ENCODE assay signal across 15 mouse cellular contexts in the genomic region with DNA sequence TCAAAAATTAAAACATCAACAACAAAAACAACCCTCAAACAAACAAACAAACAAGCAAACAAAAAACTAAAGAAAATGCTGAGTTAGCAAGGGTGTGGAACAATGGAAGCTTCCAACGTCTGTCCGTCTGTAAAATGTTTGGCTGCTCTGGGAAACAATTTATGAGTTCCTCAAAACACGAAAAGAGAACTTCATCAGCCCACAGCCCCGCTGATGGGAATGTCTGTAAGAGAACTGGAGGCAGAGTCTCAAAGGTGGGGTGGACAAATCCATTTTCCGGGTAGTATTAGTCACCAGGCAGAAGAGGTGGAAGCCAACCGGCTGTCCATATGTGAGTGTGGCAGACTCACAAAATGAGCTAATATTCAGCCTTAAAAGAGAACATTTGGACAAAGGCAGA. TPM values are rescaled to one million over a fixed set of nuclear protein-coding genes. Genes with fewer than 3 reads are reported as not detected.
"Had no signal": no experiment of that assay in that cellular context is flagged by ENCODE, and none has a peak within 500 bp of the region (broad histone marks: within the 10 kb centered on the region; RNA-seq: fewer than 3 reads in every experiment).

No protein-coding gene starts in this region.

- DNase-seq: kidney, adult 8-10 months; kidney, postnatal 36 days; left cerebral cortex, postnatal 4 days; lung, postnatal 14 days; midbrain, embryonic 14.5 days; thymus, adult 18-20 months; thymus, postnatal 14 days had no signal

- H3K27ac ChIP-seq: kidney, postnatal 0 days; limb, embryonic 13.5 days; liver, embryonic 12.5 days; lung, embryonic 15.5 days; midbrain, embryonic 10.5 days; neural tube, embryonic 12.5 days; stomach, postnatal 0 days had no signal

- H3K9ac ChIP-seq: limb, embryonic 13.5 days; liver, embryonic 12.5 days; lung, embryonic 15.5 days; neural tube, embryonic 12.5 days had no signal

- H3K27me3 ChIP-seq: limb, embryonic 13.5 days; liver, embryonic 12.5 days; lung, embryonic 15.5 days; neural tube, embryonic 12.5 days had no signal

- H3K4me1 ChIP-seq: liver, embryonic 12.5 days; lung, embryonic 15.5 days had no signal

- ATAC-seq: liver, embryonic 12.5 days had no signal

- H3K4me2 ChIP-seq: limb, embryonic 13.5 days; liver, embryonic 12.5 days; lung, embryonic 15.5 days; neural tube, embryonic 12.5 days had no signal

- H3K4me3 ChIP-seq: limb, embryonic 13.5 days; liver, embryonic 12.5 days; lung, embryonic 15.5 days; midbrain, embryonic 10.5 days; neural tube, embryonic 12.5 days had no signal

- H3K9me3 ChIP-seq: limb, embryonic 13.5 days; liver, embryonic 12.5 days; lung, embryonic 15.5 days; midbrain, embryonic 10.5 days; neural tube, embryonic 12.5 days had no signal

- H3K36me3 ChIP-seq: liver, embryonic 12.5 days; lung, embryonic 15.5 days had no signal

RNA-seq across cellular contexts. Expression of a gene that starts 38.5 kb away (rescaled TPM):
- total RNA-seq: left cerebral cortex, postnatal 10 days had no signal

RNA-seq across cellular contexts. Expression of a gene that starts 46.0 kb away (rescaled TPM):
- polyA plus RNA-seq: midbrain, embryonic 10.5 days had no signal
